Mouse (Mus musculus) CH12.LX (cell line): ENCODE data around the gene Cenpt. TPM values are rescaled to one million over a fixed set of nuclear protein-coding genes. Genes with fewer than 3 reads are reported as not detected.

Experiments
- DNase-seq: peaks from one replicate; pipeline ENCODE4 v3.0.0-alpha.2; 2013; ENCODE audit errors: extremely low read depth
- H3K27ac ChIP-seq: 2 replicates; pipeline ENCODE4 v1.5.1; 2012; ENCODE audit warnings: low read depth, mild to moderate bottlenecking, control low read depth, moderate library complexity; ENCODE audit not compliant: insufficient read depth
- H3K27me3 ChIP-seq: replicated peaks from 2 replicates; pipeline ENCODE3; 2012; ENCODE audit warnings: inconsistent platforms
- H3K36me3 ChIP-seq, 2 experiments: replicated peaks in 1 of 2; 2 replicates each; pipeline versions ENCODE3 to v1.6.1; 2012; ENCODE audit warnings: inconsistent platforms in 1 of 2, low read length in 1 of 2, mild to moderate bottlenecking in 1 of 2, mixed read lengths in 1 of 2, moderate library complexity in 1 of 2; ENCODE audit not compliant: control insufficient read depth in 1 of 2, insufficient read depth in 1 of 2
- H3K4me1 ChIP-seq, 2 experiments: 2 replicates each; pipeline ENCODE4 v1.6.1; 2012; ENCODE audit warnings: inconsistent platforms in 1 of 2, moderate library complexity in 1 of 2; ENCODE audit not compliant: insufficient read depth in 2 of 2, control insufficient read depth in 1 of 2
- H3K4me2 ChIP-seq: 2 replicates; pipeline ENCODE4 v1.6.1; 2012; ENCODE audit warnings: low read depth, mild to moderate bottlenecking, control low read depth; ENCODE audit not compliant: poor library complexity, insufficient read depth, severe bottlenecking
- H3K4me3 ChIP-seq, 3 experiments: fragments of 150-350 bp in 1 of 3; sonication (generic) in 1 of 3; replicated peaks in 1 of 3; 2 replicates each; pipeline versions ENCODE3 to v1.5.1; 2011 to 2012; ENCODE audit warnings: low read depth in 2 of 3, low read length in 2 of 3, mild to moderate bottlenecking in 2 of 3, moderate library complexity in 2 of 3, control low read depth in 1 of 3, improper control_type of control experiment in 1 of 3, inconsistent platforms in 1 of 3, mixed read lengths in 1 of 3; ENCODE audit not compliant: poor library complexity in 1 of 3
- H3K79me2 ChIP-seq: replicated peaks from 2 replicates; pipeline ENCODE4 v1.6.1; 2012; ENCODE audit warnings: mild to moderate bottlenecking, moderate library complexity; ENCODE audit not compliant: control insufficient read depth, poor library complexity, insufficient read depth, severe bottlenecking; ENCODE audit errors: extremely low read depth
- H3K9ac ChIP-seq: 2 replicates; pipeline ENCODE4 v1.6.1; 2012; ENCODE audit warnings: low read depth, mild to moderate bottlenecking, control low read depth, moderate library complexity; ENCODE audit not compliant: insufficient read depth
- H3K9me3 ChIP-seq: replicated peaks from 2 replicates; pipeline ENCODE3; 2012; ENCODE audit warnings: low read length, inconsistent platforms, mixed read lengths
- E2F4 ChIP-seq: IDR thresholded peaks from 2 replicates; pipeline ENCODE4 v1.6.1; 2011; ENCODE audit warnings: low read depth, low read length, improper control_type of control experiment; ENCODE audit not compliant: insufficient replicate concordance
- ELF1 ChIP-seq: IDR thresholded peaks from 2 replicates; pipeline ENCODE4 v1.6.1; 2014; ENCODE audit warnings: low read depth, mild to moderate bottlenecking, inconsistent platforms, low read length, improper control_type of control experiment
- EP300 ChIP-seq: IDR thresholded peaks from 2 replicates; pipeline ENCODE4 v1.6.1; 2011; ENCODE audit warnings: low read length, improper control_type of control experiment
- HCFC1 ChIP-seq: IDR thresholded peaks from 2 replicates; pipeline ENCODE4 v1.6.1; 2012; ENCODE audit warnings: low read depth, mild to moderate bottlenecking, inconsistent platforms, low read length, improper control_type of control experiment
- IRF4 ChIP-seq: IDR thresholded peaks from 2 replicates; pipeline ENCODE4 v1.6.1; 2014; ENCODE audit warnings: low read depth, mild to moderate bottlenecking, inconsistent platforms, low read length, improper control_type of control experiment
- JUN ChIP-seq: IDR thresholded peaks from 2 replicates; pipeline ENCODE4 v1.6.1; 2011; ENCODE audit warnings: low read depth, mild to moderate bottlenecking, low read length, improper control_type of control experiment, moderate library complexity; ENCODE audit not compliant: insufficient read depth
- JUND ChIP-seq: conservative IDR thresholded peaks from 2 replicates; pipeline ENCODE4 v1.6.1; 2011; ENCODE audit warnings: low read depth, low read length, improper control_type of control experiment
- KAT2A ChIP-seq: IDR thresholded peaks from 2 replicates; pipeline ENCODE4 v1.6.1; 2012; ENCODE audit warnings: low read length, improper control_type of control experiment, inconsistent platforms; ENCODE audit not compliant: insufficient replicate concordance
- MAX ChIP-seq: IDR thresholded peaks from 2 replicates; pipeline ENCODE4 v1.6.1; 2011; ENCODE audit warnings: low read length, improper control_type of control experiment
- NELFE ChIP-seq: IDR thresholded peaks from 2 replicates; pipeline ENCODE4 v1.6.1; 2011; ENCODE audit warnings: low read depth, low read length, improper control_type of control experiment
- NRF1 ChIP-seq: IDR thresholded peaks from 2 replicates; pipeline ENCODE4 v1.6.1; 2014; ENCODE audit warnings: low read depth, mild to moderate bottlenecking, inconsistent platforms, low read length, improper control_type of control experiment, moderate library complexity
- RAD21 ChIP-seq: IDR thresholded peaks from 2 replicates; pipeline ENCODE4 v1.6.1; 2011; ENCODE audit warnings: low read depth, mild to moderate bottlenecking, low read length, improper control_type of control experiment, moderate library complexity
- RCOR1 ChIP-seq: conservative IDR thresholded peaks from 2 replicates; pipeline ENCODE4 v1.6.1; 2012; ENCODE audit warnings: low read depth, mild to moderate bottlenecking, inconsistent platforms, low read length, improper control_type of control experiment
- SIN3A ChIP-seq: IDR thresholded peaks from 2 replicates; pipeline ENCODE4 v1.6.1; 2012; ENCODE audit warnings: low read length, improper control_type of control experiment, inconsistent platforms
- TBP ChIP-seq: conservative IDR thresholded peaks from 2 replicates; pipeline ENCODE4 v1.6.1; 2011; ENCODE audit warnings: low read depth, low read length, improper control_type of control experiment
- USF2 ChIP-seq: conservative IDR thresholded peaks from 2 replicates; pipeline ENCODE4 v1.6.1; 2011; ENCODE audit warnings: low read depth, low read length, improper control_type of control experiment
- ZKSCAN1 ChIP-seq: IDR thresholded peaks from 2 replicates; pipeline ENCODE4 v1.6.1; 2012; ENCODE audit warnings: low read depth, inconsistent platforms, low read length, improper control_type of control experiment, borderline replicate concordance
- ZMIZ1 ChIP-seq: IDR thresholded peaks from 2 replicates; pipeline ENCODE4 v1.6.1; 2012; ENCODE audit warnings: low read depth, mild to moderate bottlenecking, inconsistent platforms, low read length, improper control_type of control experiment
- dilution Hi-C: fragments of 300-500 bp; cut with MboI; formaldehyde crosslinking; loops from 2 replicates; pipeline ENCODE4 v1.14.3; 2020; ENCODE audit warnings: low sequenced_read_pairs; ENCODE audit not compliant: extremely low pct_unique_long_range_greater_than_20kb, extremely low pct_ligation_motif_present
- in situ Hi-C: fragments of 300-500 bp; cut with MboI; formaldehyde crosslinking; loops from 3 replicates; pipeline ENCODE4 v1.14.3; 2019; ENCODE audit warnings: low sequenced_read_pairs, low pct_ligation_motif_present, low pct_unique_long_range_greater_than_20kb, mixed read lengths
- polyA plus RNA-seq: library from polyadenylated mRNA; unstranded; fragments of >175 nt; gene quantifications from 2 replicates; pipeline ENCODE4 v1.2.1, GENCODE M21; 2012; ENCODE audit warnings: low read depth; ENCODE audit not compliant: insufficient read length
- total RNA-seq, 2 experiments: library from RNA; depleted of rRNA; stranded (reverse); fragments of 300-350 nt in 1 of 2; fragments of >200 nt in 1 of 2; gene quantifications; 2 replicates each; pipeline ENCODE4 v1.2.3; 2012 to 2014

Gene Cenpt
- total and polyA plus RNA-seq, 3 experiments: 17.3 to 29.4 (median 21.3) TPM

DNA sequence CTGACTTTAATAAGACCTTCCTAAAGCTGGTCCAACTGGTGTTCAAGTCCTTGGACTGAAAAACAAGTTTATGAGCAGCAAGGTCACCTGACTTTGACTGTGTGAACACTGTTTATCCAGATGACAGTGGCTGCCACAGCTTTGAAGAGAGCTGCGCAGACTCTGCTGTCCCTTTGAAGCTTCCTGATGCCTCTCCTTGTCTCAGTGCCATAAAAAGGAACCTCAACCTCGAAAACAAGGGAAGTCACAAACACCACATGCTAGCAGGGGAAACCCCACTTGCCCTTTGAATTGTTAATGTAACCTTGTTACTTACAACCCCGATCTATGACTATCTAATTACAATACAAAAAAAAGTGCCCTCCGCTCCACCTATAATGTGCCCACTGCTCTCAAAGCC, 27.6 kb downstream of the Cenpt start:
- no peaks in the 10 kb centered on the region for H3K9me3 ChIP-seq
- dilution Hi-C loops: no loop called here
- no peak for DNase-seq
- H3K9ac ChIP-seq: peak overlapping the region; percentile 94; the same call in 1 of the 2 replicates
- H3K4me2 ChIP-seq: peak overlapping the region; percentile 89
- peaks cover 21 to 41% of the 10 kb centered on the region in 2 experiments for H3K36me3 ChIP-seq
- H3K27ac ChIP-seq: no peak overlapping the region; the same call in 1 of the 2 replicates
- in situ Hi-C loops: no loop called here
- no peaks in the 10 kb centered on the region for H3K27me3 ChIP-seq
- peaks cover 9% of the 10 kb centered on the region for H3K79me2 ChIP-seq
- peaks cover 9 to 35% of the 10 kb centered on the region in 2 experiments; a peak in 3 of 4 replicates for H3K4me1 ChIP-seq
- H3K4me3 ChIP-seq: peak overlapping the region in 2 of 3 experiments; percentile 92 to 96
- TF ChIP-seq SIN3A: no peak
- TF ChIP-seq ELF1: no peak
- TF ChIP-seq HCFC1: no peak
- TF ChIP-seq NRF1: 0 out of 2 replicates have a peak, but pooled peaks have one; percentile 25

DNA sequence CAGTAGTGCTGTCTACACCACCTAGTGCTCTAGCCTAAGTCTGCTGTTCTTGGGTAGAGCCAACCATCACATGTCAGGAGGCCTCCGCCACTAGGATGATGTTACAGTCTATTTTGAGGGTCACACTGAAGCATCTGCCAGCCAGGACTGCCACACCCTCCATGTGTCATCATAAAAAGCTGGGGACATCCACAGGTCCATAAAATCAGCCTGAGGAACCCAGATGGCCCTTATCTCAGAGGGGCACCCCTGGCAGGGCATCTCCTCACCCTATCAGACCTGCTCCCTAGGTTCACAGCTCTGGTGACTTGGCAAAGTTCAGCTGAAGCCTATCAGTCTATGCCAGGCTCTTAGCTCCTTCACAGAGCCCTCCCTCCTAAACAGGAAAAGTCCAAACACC, 32.2 kb downstream of the Cenpt start:
- Histone ChIP-seq H3K79me2 (peaks cover 8% of the 10 kb centered on the region), H3K9ac (no peak overlapping the region), H3K27me3 (no peaks in the 10 kb centered on the region), H3K4me2 (no peak overlapping the region)
- in situ Hi-C loops (no loop called here), dilution Hi-C loops (no loop called here)
- no peak for DNase-seq
- TF ChIP-seq EP300 (no peak), NELFE (no peak), IRF4 (no peak), TBP (no peak), HCFC1 (no peak), NRF1 (no peak), KAT2A (no peak), ZKSCAN1 (no peak), ZMIZ1 (no peak), E2F4 (no peak)
- TF ChIP-seq, all 38 proteins: peak for 0
- Histone ChIP-seq H3K36me3 (peaks cover 34 to 74% of the 10 kb centered on the region in 2 experiments), H3K9me3 (no peaks in the 10 kb centered on the region), H3K4me3 (no peak overlapping the region), H3K4me1 (peaks cover 8 to 37% of the 10 kb centered on the region in 2 experiments; a peak in 3 of 4 replicates), H3K27ac (no peak overlapping the region)

DNA sequence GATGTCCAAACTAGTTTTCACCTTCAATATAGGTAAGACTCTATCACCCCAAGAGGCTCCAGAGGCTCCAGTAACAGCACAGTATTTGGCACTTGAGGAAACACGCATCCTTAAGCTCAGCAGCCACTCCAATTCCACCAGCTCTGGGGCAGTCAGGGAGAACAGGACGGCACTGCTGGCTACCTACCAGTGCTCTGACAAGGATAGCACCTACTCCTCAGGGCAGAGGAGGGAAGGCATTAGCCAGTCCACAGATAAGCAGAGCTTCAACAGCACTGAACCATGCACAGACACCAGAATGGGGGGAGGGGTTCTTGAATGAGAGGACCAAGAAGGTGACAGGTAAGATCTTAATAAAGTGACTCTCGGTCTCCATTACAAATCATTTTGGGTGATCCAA, 33.4 kb downstream of the Cenpt start:
- H3K4me2 ChIP-seq: no peak overlapping the region
- peaks cover 31 to 75% of the 10 kb centered on the region in 2 experiments for H3K36me3 ChIP-seq
- H3K4me3 ChIP-seq: no peak overlapping the region
- peaks cover 3 to 26% of the 10 kb centered on the region in 2 experiments; a peak in 3 of 4 replicates for H3K4me1 ChIP-seq
- dilution Hi-C loops: no loop called here
- DNase-seq: no peak
- TF ChIP-seq IRF4 (no peak), ZKSCAN1 (no peak), NRF1 (no peak), ELF1 (no peak), E2F4 (no peak), NELFE (no peak), USF2 (no peak), RAD21 (no peak), KAT2A (no peak), MAX (no peak), JUND (no peak), HCFC1 (no peak), JUN (no peak), RCOR1 (no peak)
- H3K9ac ChIP-seq: no peak overlapping the region
- in situ Hi-C loops: no loop called here
- H3K27me3 ChIP-seq: no peaks in the 10 kb centered on the region
- no peaks in the 10 kb centered on the region for H3K9me3 ChIP-seq
- H3K27ac ChIP-seq: no peak overlapping the region
- peaks cover 8% of the 10 kb centered on the region for H3K79me2 ChIP-seq
